Mouse (Mus musculus): Measurements from ENCODE around the gene Stk38l. TPM values are rescaled to one million over a fixed set of nuclear protein-coding genes. Genes with fewer than 3 reads are reported as not detected.

Gene Stk38l
- polyA plus RNA-seq, 1 experiment from 2014 or later = 13.1 TPM

DNA sequence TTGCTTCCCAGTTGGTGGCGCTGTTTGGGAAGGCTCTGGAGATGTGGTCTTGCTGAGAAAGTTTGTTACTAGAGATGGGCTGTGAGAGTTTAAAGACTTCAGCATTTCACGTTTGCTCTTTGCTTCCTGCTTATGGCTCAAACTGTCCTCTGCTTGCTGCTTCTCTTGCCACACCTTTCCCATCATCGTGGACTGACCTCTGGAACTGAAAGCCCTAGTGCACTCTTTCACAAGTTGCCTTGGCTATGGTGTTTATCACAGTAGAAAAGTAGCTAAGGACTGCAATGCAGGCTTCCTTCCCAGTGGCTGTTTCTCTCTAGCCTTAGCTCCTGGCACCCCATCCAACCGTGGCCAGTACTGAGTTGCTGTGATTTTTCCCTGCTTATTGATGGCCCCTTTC, 35.9 kb downstream of the Stk38l start:
- WGBS = 74% methylated on average over 4 of the region's 4 CpGs
- no peak overlapping the region for H3K27ac ChIP-seq

DNA sequence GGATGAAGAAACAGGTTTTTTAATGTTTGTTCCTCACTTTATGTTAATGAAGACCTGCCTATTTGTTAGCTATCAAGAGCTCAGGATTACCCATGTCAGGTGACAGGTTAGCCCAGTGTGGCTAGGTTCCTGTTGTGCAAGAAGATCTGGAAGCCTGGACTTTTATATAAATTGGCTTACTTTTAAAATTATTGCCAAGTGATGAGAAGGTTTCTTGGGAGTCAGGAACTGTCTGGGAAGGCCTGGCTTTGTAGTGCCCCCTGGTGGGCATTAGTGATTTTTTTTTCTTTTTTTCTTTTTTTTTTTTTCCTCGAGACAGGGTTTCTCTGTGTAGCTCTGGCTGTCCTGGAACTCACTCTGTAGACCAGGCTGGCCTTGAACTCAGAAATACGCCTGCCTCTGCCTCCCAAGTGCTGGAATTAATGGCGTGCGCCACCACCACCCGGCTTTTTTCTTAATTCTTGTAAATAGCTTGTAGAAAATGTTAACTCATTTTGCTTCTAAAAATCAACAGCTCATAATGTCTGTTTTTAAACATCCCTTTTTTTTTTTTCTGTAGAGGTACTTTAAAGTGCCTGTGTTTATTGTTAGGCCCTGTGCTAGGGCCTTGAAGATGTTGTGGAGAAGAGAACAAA, 37.6 kb downstream of the Stk38l start:
- WGBS = 58% methylated on average over 5 of the region's 5 CpGs
- no peak overlapping the region for H3K4me2 ChIP-seq (ENCODE audit: low read length)
- H3K9me3 ChIP-seq (replicated peaks; ENCODE audit: low read length) = no peaks in the 10 kb centered on the region
- H3K4me3 ChIP-seq (replicated peaks; ENCODE audit: low read depth, low read length) = no peak overlapping the region
- TF ChIP-seq CTCF (IDR thresholded peaks at IDR 0.05; ENCODE audit: low read depth) = peak; percentile 75
- H3K27me3 ChIP-seq (ENCODE audit: insufficient read depth, low read length) = no peaks in the 10 kb centered on the region
- ATAC-seq (replicated peaks; ENCODE audit: low FRiP score, low read depth) (no peak), DNase-seq (ENCODE audit: low spot score) (peak; percentile 69)
- H3K36me3 ChIP-seq (ENCODE audit: insufficient read depth, low read length) = 0 out of 2 replicates have a peak, but pooled peaks cover 5% of the 10 kb centered on the region
- no peaks in the 10 kb centered on the region for H3K4me1 ChIP-seq (replicated peaks; ENCODE audit: insufficient read depth, low read length)
- no peak overlapping the region for H3K9ac ChIP-seq (ENCODE audit: low read depth, low read length)
- no peak overlapping the region for H3K27ac ChIP-seq

More for the DNA sequence above, 35.9 kb downstream of the Stk38l start:
- TF ChIP-seq CTCF (IDR thresholded peaks at IDR 0.05; ENCODE audit: low read depth) = 0 out of 2 replicates have a peak, but pooled peaks have one; percentile 25
- H3K9ac ChIP-seq (ENCODE audit: low read depth, low read length) = no peak overlapping the region
- DNase-seq (ENCODE audit: low spot score) = no peak
- no peak overlapping the region for H3K4me3 ChIP-seq (replicated peaks; ENCODE audit: low read depth, low read length)
- H3K4me1 ChIP-seq (replicated peaks; ENCODE audit: insufficient read depth, low read length) = no peaks in the 10 kb centered on the region
- ATAC-seq (replicated peaks; ENCODE audit: low FRiP score, low read depth) = no peak
- no peak overlapping the region for H3K4me2 ChIP-seq (ENCODE audit: low read length)
- H3K27me3 ChIP-seq (ENCODE audit: insufficient read depth, low read length) = no peaks in the 10 kb centered on the region
- H3K9me3 ChIP-seq (replicated peaks; ENCODE audit: low read length) = no peaks in the 10 kb centered on the region
- no peaks in the 10 kb centered on the region for H3K36me3 ChIP-seq (ENCODE audit: insufficient read depth, low read length)

DNA sequence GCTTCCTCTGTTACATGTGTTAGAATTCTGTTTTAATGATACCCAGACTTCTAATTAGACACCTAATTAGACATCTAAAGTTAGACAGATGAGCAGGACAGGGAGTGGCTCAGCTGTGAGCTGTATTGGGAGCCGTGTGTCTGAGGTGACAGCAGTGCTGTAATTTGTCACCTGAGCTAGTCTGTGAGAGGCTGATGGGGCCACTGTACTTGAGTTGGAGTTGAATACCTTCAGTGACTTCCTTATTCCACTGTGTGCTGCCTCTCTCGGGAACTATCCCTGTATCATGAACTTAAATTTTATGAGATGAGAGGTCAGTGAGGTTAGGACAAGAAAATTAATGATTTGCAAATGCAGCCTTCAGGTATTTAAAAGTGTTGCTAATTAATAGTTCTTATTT, 39.8 kb downstream of the Stk38l start:
- ATAC-seq (replicated peaks; ENCODE audit: low FRiP score, low read depth) (no peak), DNase-seq (ENCODE audit: low spot score) (no peak)
- TF ChIP-seq CTCF (IDR thresholded peaks at IDR 0.05; ENCODE audit: low read depth) = no peak
- no peak overlapping the region for H3K4me3 ChIP-seq (replicated peaks; ENCODE audit: low read depth, low read length)
- WGBS = 26% methylated on average over 2 of the region's 2 CpGs
- no peak overlapping the region for H3K27ac ChIP-seq
- H3K4me1 ChIP-seq (replicated peaks; ENCODE audit: insufficient read depth, low read length) = no peaks in the 10 kb centered on the region
- no peak overlapping the region for H3K9ac ChIP-seq (ENCODE audit: low read depth, low read length)
- H3K36me3 ChIP-seq (ENCODE audit: insufficient read depth, low read length) = peaks cover 20% of the 10 kb centered on the region; the same call in 1 of the 2 replicates
- no peaks in the 10 kb centered on the region for H3K9me3 ChIP-seq (replicated peaks; ENCODE audit: low read length)
- no peaks in the 10 kb centered on the region for H3K27me3 ChIP-seq (ENCODE audit: insufficient read depth, low read length)
- H3K4me2 ChIP-seq (ENCODE audit: low read length) = no peak overlapping the region

GRCm38 (mm10) chr6:146765270-146765669, 40.5 kb downstream of the Stk38l start:
- TF ChIP-seq CTCF (IDR thresholded peaks at IDR 0.05; ENCODE audit: low read depth) = no peak
- 80% methylated on average over 4 of the region's 4 CpGs for WGBS

DNA sequence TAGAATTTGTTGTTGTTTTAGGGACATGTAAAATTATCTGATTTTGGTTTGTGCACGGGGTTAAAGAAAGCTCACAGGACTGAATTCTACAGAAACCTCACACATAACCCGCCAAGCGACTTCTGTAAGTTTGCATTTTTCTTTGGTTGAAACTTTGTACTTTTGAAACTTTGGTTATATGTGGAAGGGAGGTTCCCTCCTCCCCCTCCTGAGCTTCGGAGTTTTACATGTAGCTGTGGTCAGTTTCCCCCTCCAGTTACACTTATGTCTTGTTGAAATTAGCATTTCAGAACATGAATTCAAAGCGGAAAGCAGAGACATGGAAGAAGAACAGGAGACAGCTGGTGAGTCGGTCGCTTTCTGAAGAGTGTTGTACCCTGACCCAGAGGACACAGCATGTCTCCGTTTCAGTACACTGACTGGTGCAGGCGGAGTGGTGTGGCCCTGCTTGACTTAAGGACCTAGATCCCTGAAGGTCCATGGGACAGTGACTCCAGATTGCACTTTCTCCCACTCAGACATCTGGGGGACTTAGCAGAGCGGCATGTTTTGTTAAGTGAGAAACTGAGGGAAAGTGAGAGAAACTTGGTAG, 44.1 kb downstream of the Stk38l start:
- DNase-seq (ENCODE audit: low spot score) = peak; percentile 11
- H3K9ac ChIP-seq (ENCODE audit: low read depth, low read length) = no peak overlapping the region
- 79% methylated on average over 10 of the region's 10 CpGs for WGBS
- H3K36me3 ChIP-seq (ENCODE audit: insufficient read depth, low read length) = peaks cover 33% of the 10 kb centered on the region; the same call in 1 of the 2 replicates
- H3K9me3 ChIP-seq (replicated peaks; ENCODE audit: low read length) = no peaks in the 10 kb centered on the region
- no peak overlapping the region for H3K4me3 ChIP-seq (replicated peaks; ENCODE audit: low read depth, low read length)
- H3K27ac ChIP-seq = no peak overlapping the region
- no peak for TF ChIP-seq CTCF (IDR thresholded peaks at IDR 0.05; ENCODE audit: low read depth)
- H3K4me2 ChIP-seq (ENCODE audit: low read length) = no peak overlapping the region
- H3K27me3 ChIP-seq (ENCODE audit: insufficient read depth, low read length) = no peaks in the 10 kb centered on the region
- H3K4me1 ChIP-seq (replicated peaks; ENCODE audit: insufficient read depth, low read length) = 0 out of 2 replicates have a peak, but pooled peaks cover 5% of the 10 kb centered on the region
- no peak for ATAC-seq (replicated peaks; ENCODE audit: low FRiP score, low read depth)

More at GRCm38 (mm10) chr6:146765270-146765669, 40.5 kb downstream of the Stk38l start:
- Histone ChIP-seq H3K9ac (ENCODE audit: low read depth, low read length) (no peak overlapping the region), H3K4me3 (replicated peaks; ENCODE audit: low read depth, low read length) (no peak overlapping the region), H3K36me3 (ENCODE audit: insufficient read depth, low read length) (peaks cover 20% of the 10 kb centered on the region; the same call in 1 of the 2 replicates), H3K9me3 (replicated peaks; ENCODE audit: low read length) (no peaks in the 10 kb centered on the region), H3K4me1 (replicated peaks; ENCODE audit: insufficient read depth, low read length) (0 out of 2 replicates have a peak, but pooled peaks cover 5% of the 10 kb centered on the region), H3K4me2 (ENCODE audit: low read length) (no peak overlapping the region), H3K27ac (no peak overlapping the region), H3K27me3 (ENCODE audit: insufficient read depth, low read length) (no peaks in the 10 kb centered on the region)
- ATAC-seq (replicated peaks; ENCODE audit: low FRiP score, low read depth) (no peak), DNase-seq (ENCODE audit: low spot score) (no peak)

DNA sequence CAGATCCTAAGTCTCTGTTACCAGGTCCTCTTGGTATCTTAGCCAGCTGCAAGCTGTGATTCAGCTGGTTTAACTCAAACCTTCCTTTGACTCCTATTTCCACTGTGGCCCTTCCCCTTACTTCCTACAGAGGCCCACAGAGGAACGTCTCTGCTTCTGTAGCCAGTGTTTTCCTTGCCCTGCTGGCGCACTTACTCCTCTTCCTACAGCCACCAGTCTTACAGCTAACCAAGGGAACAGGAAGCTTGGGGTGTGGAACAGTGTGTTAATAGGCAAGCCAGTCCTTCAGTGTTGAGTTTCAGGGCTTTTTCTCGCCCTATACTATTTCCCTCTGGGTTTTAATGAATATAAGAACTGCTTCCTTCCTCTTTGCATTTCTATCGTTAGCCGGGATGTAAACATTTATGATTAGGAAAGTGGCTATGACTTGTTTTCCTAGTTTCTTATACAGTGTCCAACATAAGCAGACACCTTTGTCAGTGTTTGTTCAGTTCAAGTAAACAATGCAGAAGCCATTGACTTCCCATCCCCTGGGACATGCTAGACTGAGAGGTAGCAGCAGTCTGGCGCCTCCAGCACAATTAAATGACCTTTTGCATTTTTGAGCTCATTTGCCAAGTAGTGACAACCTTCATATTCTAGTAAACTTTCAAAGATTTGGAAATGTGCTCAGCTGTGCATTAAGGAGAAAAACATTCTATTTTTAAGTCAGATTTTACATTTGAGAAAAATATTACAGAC, 45.4 kb downstream of the Stk38l start:
- H3K27ac ChIP-seq = no peak overlapping the region
- 57% methylated on average over 6 of the region's 6 CpGs for WGBS
- ATAC-seq (replicated peaks; ENCODE audit: low FRiP score, low read depth) (no peak), DNase-seq (ENCODE audit: low spot score) (peak; percentile 67)
- H3K4me1 ChIP-seq (replicated peaks; ENCODE audit: insufficient read depth, low read length) = 0 out of 2 replicates have a peak, but pooled peaks cover 5% of the 10 kb centered on the region
- H3K9me3 ChIP-seq (replicated peaks; ENCODE audit: low read length) = no peaks in the 10 kb centered on the region
- no peaks in the 10 kb centered on the region for H3K27me3 ChIP-seq (ENCODE audit: insufficient read depth, low read length)
- TF ChIP-seq CTCF (IDR thresholded peaks at IDR 0.05; ENCODE audit: low read depth) = no peak
- no peak overlapping the region for H3K9ac ChIP-seq (ENCODE audit: low read depth, low read length)
- H3K36me3 ChIP-seq (ENCODE audit: insufficient read depth, low read length) = peaks cover 38% of the 10 kb centered on the region; the same call in 1 of the 2 replicates
- no peak overlapping the region for H3K4me2 ChIP-seq (ENCODE audit: low read length)
- H3K4me3 ChIP-seq (replicated peaks; ENCODE audit: low read depth, low read length) = no peak overlapping the region
